Mouse (Mus musculus): ENCODE data around the gene Acp7.
"Not testable (repeated sequence)": the region's sequence is repeated elsewhere in the genome, so short reads cannot be mapped to it uniquely, and the experiment has no call there.

Gene Acp7

GRCm38 (mm10) chr7:28631073-28631472 lies at the start of gene Acp7:
Gene Acp7 (minus strand): TSS chr7:28631332.
- DNase-seq, result no peak

GRCm38 (mm10) chr7:28677624-28678023 lies 46.5 kb upstream of the Acp7 start:
- DNase-seq, result no peak

DNA sequence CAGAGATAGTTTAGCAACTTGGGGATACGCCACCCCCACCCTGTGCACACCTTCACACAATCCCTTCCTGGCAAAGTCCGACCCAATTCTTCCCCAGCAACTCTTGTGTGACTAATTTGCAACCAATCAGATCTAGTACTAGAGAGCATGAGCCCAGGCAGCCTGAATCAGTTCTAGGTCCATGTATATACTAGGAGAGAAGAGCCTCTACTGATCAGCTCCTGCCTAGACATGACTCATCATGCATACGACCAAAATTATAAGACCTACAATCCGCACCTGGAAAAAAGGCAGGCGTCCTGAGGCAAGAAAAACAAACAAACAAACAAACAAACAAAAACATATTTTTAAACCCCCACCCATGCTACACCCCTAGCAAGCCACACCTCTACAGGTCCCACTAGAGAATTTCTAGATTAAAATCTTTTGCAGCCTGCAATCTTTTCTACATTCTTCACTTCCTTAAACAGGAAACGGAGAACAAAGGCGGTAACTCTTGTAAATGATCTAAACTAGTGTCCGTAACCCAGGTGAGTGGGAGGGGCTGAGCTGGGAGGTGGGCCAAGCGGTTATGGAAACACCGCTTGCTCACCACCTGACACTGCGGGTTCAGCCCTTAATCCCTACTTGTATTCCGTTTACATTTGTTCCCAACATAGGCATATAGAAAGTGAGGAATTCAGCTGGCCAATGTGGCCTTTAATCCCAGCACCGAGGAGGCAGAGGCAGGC lies 45.8 kb upstream of the Acp7 start:
- DNase-seq, result no peak

DNA sequence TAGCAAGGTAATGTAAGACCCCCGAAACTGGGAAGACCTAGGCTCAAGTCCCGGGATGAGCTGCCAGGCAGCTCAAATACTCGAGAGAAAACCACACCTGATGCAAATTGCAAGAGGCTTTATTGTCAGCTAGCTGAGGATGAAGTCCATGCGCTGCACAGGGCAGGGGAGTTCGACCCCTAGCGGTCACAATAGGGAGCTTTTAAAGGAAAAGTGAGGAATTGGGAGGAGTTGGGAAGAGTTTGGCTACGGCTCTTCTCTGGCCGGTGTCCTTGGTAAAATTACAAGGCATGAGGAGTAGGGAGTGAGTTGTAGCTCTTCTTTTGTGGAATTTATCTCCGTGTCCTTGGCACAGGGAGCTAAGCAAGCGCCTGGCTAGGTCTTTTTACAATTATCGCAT lies 44.6 kb upstream of the Acp7 start:
- peak; percentile 8 to 48 for DNase-seq

GRCm38 (mm10) chr7:28674994-28675393 lies 43.9 kb upstream of the Acp7 start:
- DNase-seq, result no peak

GRCm38 (mm10) chr7:28672786-28673185 lies 41.7 kb upstream of the Acp7 start:
- not testable (repeated sequence) for DNase-seq

DNA sequence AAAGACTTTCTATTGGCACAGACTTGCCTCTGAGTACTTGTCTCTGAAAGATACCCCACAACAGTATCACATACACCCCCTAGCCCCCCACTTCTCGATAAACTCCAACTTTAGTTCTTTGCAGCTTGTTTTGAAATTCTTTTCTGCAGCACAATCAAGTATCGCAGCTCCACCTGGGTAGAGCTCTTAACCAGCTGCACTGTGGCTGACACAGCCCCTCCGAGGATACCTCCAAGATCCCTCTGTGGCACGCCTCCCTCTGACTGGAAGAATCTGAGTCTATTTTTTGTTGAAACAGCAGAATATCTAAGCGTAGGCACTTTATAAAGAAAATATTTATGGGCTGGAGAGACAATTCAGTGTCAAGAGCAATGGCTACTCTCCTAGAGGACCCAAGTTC lies 41.1 kb upstream of the Acp7 start:
- DNase-seq, result no peak

DNA sequence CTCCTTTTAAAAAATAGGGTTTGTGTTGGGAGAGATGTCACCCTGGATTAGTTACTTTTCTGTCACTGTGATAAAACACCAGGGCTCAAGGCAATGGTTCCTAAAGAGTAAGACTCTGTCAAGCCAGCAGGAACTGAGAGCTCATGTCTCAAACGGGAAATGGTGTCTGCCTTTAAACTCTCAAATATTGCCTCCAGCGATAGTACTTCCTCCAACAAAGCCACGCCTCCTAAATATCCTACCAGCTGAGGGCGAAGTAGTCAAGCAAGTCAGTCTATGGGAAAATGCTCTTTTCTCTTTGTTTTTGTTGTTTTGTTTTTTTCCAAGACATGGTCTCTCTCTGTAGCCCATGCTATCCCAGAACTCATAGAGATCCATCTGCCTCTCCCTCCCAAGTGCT lies 40.0 kb upstream of the Acp7 start:
- no peak for DNase-seq

- no peak for DNase-seq
These were observed 34.8 kb upstream of the Acp7 start for GRCm38 (mm10) chr7:28665620-28666579.

- no peak for DNase-seq
These were observed 25.3 kb upstream of the Acp7 start for GRCm38 (mm10) chr7:28656430-28656829.

DNA sequence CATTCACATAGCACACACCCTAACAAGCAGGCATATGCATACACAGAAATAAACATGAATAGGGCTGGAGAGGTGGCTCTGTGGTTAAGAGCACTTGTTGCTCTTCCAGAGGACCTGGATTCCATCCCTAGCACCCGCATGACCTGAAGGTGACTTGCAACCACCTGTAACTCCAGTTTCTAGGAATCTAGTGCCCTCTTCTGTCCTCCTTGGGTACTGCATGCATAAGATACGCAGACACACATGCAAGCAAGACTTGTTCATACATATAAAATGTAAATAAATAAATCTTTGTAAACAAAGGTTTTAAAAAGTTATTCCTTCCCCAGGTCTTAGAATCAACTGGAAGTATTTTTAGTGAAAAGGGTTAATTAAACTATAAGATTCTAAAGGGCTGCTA lies 20.0 kb upstream of the Acp7 start:
- no peak for DNase-seq

- DNase-seq, result no peak
These were observed 15.9 kb upstream of the Acp7 start for GRCm38 (mm10) chr7:28647016-28647415.

DNA sequence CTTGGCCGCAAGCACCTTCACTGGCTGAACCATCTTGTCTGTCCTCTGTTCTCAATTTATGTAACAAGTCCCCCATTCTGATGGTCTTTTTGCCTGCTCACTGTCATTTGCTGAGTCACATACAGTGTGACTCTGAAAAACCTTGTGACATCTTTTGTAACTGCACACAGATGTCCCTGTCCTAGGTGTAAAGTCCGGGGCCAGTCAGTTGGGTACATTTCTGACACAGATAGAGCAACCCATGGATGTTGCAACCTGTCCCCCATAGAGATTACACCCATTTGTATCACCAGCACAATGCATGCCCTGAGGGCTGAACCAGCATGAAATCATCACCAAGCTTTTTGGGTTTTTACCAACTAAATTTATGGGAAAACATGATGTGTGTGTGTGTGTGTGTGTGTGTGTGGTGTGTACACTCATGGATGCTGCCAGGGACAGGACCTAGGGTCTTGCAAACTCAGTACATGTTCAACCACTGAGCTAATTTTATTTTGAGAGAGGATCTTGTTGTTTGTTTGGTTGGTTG lies 14.9 kb upstream of the Acp7 start:
- DNase-seq, result no peak

- DNase-seq, result no peak
These were observed 14.2 kb upstream of the Acp7 start for GRCm38 (mm10) chr7:28645366-28645765.

GRCm38 (mm10) chr7:28641546-28641945 lies 10.4 kb upstream of the Acp7 start:
- DNase-seq, result no peak

DNA sequence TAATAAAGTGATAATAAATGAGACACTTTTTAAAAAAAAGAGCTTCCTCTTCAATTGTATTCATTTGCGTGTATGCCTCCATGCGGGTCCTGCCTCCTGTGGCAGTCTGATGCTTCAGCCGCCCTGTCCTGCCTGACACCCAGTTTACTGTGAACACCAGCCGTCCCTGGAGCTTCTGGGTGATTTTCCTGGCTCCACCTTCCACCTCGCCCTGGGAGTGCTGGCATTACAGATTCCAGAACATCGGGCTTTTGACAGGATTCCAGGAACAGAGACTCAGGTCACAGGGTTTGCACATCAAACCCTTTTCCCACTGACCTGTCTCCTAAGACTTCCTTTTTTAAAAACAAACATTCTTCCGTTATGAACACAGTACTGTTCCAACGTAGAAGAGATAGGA lies 6.4 kb upstream of the Acp7 start:
- peak; percentile 18 to 30 for DNase-seq

DNA sequence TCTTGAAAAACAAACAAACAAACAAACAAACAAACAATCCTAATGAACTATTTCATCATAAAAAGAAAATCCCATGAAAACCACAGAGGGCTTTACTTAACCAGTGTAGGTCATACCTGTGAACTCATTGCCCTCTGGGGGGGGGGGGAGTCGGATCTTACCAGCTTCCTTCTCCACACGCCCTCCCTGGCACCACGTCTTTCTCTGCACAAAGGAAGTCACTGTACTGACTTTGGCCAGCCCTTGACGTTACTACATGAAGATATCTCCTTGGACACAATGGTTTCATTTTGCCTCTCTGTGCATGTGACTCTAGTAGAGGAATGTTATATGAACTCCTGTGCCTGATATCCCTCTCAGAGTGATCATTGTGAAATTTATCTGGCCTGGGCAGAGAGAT lies 3.0 kb upstream of the Acp7 start:
- DNase-seq, result no peak

DNA sequence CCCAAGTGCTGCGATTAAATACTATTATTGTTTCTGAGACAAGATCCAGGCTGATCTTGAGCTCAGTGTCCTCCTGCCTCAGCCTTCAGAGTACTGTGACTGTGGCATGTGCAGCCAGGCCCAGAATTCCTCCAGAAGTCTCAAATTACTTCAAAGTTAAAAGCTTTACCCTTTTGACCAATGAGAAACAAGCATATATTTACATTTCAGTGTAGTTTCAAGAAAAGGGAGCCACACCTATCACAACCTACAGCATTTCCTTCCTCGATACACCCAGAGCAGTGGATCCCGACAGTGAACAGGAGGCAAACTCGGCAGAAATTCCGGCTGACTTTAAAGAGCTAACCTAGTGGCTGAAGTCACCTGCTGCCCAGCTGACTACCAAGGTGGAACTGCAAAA lies 6.3 kb downstream of the Acp7 start:
- DNase-seq, result no peak

GRCm38 (mm10) chr7:28619098-28619715 lies 11.9 kb downstream of the Acp7 start:
- no peak for DNase-seq

GRCm38 (mm10) chr7:28605951-28606350 lies 25.2 kb downstream of the Acp7 start:
- no peak for DNase-seq

DNA sequence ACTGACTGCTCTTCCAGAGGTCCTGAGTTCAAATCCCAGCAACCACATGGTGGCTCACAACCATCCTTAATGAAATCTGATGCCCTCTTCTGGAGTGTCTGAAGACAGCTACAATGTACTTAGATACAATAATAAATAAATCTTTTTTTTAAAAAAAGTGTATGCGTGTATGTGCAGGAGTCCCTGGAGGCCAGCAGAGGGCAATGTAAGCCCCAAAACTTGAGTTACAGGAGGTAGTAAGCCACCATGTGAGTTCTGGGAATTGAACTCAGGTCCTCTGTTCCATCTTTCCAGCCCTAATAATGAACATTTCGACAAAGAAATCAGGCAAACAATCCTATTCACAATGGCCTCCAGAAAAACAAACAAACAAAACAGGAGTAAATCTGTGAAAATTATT lies 27.3 kb downstream of the Acp7 start:
- DNase-seq, result not testable (repeated sequence)

- DNase-seq, result no peak
These were observed 28.0 kb downstream of the Acp7 start for GRCm38 (mm10) chr7:28603136-28603535.

GRCm38 (mm10) chr7:28601668-28602067 lies 29.5 kb downstream of the Acp7 start:
- DNase-seq, result peak; percentile 53 to 75

Measured in kidney, postnatal 36 days (tissue).